ENCODE assay signal across 7 mouse cellular contexts in genomic region chr1:97688756-97689155, GRCm38 (mm10). TPM values are rescaled to one million over a fixed set of nuclear protein-coding genes. Genes with fewer than 3 reads are reported as not detected.
A peak's percentile ranks its signal among the peaks of the same experiment; 100 is the strongest.
DNase-seq lines count a peak whose midpoint lies in the region; ATAC-seq and TF ChIP-seq lines count a peak whose summit lies in the region.

No protein-coding gene starts in this region.

- no peak overlapping the region for H3K4me3 ChIP-seq in kidney, postnatal 0 days (replicated peaks; ENCODE audit: low read depth, low read length)
- no peak overlapping the region for H3K4me3 ChIP-seq in lung, postnatal 0 days (ENCODE audit: low read depth, low read length)
- no peak overlapping the region for H3K4me3 ChIP-seq in small intestine, adult 2 months (ENCODE audit: low read depth, low read length)

- no peak for TF ChIP-seq POLR2A in small intestine, adult 2 months (IDR thresholded peaks at IDR 0.05; ENCODE audit: low read depth, low read length)

- peak; percentile 92 for ATAC-seq in CD4-positive, CD25-positive, alpha-beta regulatory T cell, adult 4 months
- ATAC-seq in kidney, postnatal 0 days (replicated peaks; ENCODE audit: low FRiP score, low read depth): peak; percentile 63; the same call in 1 of the 2 replicates
- peak; percentile 57 for ATAC-seq in lung, postnatal 0 days

- peak; percentile 65 for DNase-seq in A20 (ENCODE audit: low read depth, low spot score)
- DNase-seq in c-Kit-positive CD71-positive TER-119-positive erythroid progenitor cells, embryonic 14.5 days (ENCODE audit: low spot score): peak; percentile 54
- DNase-seq in gastrocnemius, postnatal 14 days: peak; percentile 16
- DNase-seq in kidney, postnatal 0 days (ENCODE audit: low spot score): peak; percentile 59
- peak; percentile 54 for DNase-seq in lung, postnatal 0 days (ENCODE audit: low spot score)

- no peaks in the 10 kb centered on the region for H3K4me1 ChIP-seq in kidney, postnatal 0 days (replicated peaks; ENCODE audit: insufficient read depth, low read length)
- no peaks in the 10 kb centered on the region for H3K4me1 ChIP-seq in lung, postnatal 0 days (ENCODE audit: insufficient read depth, low read depth, low read length)
- no peaks in the 10 kb centered on the region for H3K4me1 ChIP-seq in small intestine, adult 2 months (ENCODE audit: control insufficient read depth, insufficient read depth, insufficient read length, low read length)

- peak; percentile 81 for TF ChIP-seq CTCF in kidney, postnatal 0 days (IDR thresholded peaks at IDR 0.05; ENCODE audit: low read depth)
- TF ChIP-seq CTCF in lung, postnatal 0 days (IDR thresholded peaks at IDR 0.05): peak; percentile 77
- TF ChIP-seq CTCF in small intestine, adult 2 months (IDR thresholded peaks at IDR 0.05; ENCODE audit: extremely low read depth, insufficient read length, insufficient replicate concordance, low read depth, low read length): peak; percentile 77; the same call in 1 of the 2 replicates

- 10% methylated on average over 3 of the region's 3 CpGs for WGBS in kidney, postnatal 0 days
- 9% methylated on average over 3 of the region's 3 CpGs for WGBS in lung, postnatal 0 days
- WGBS in small intestine, adult 2 months: 7% methylated on average over 3 of the region's 3 CpGs

- H3K27me3 ChIP-seq in kidney, postnatal 0 days (ENCODE audit: insufficient read depth, low read length): no peaks in the 10 kb centered on the region
- H3K27me3 ChIP-seq in lung, postnatal 0 days (replicated peaks; ENCODE audit: insufficient read depth, low read length): no peaks in the 10 kb centered on the region
- H3K27me3 ChIP-seq in small intestine, adult 2 months (ENCODE audit: control insufficient read depth, insufficient read depth, low read length): no peaks in the 10 kb centered on the region; the same call in 1 of the 2 replicates

- no peaks in the 10 kb centered on the region for H3K36me3 ChIP-seq in kidney, postnatal 0 days (ENCODE audit: insufficient read depth, low read length)
- H3K36me3 ChIP-seq in lung, postnatal 0 days (ENCODE audit: insufficient read depth, low read length): no peaks in the 10 kb centered on the region
- no peaks in the 10 kb centered on the region for H3K36me3 ChIP-seq in small intestine, adult 2 months (ENCODE audit: control insufficient read depth, insufficient read depth, low read length)

- no peaks in the 10 kb centered on the region for H3K9me3 ChIP-seq in kidney, postnatal 0 days (replicated peaks; ENCODE audit: low read length)
- no peaks in the 10 kb centered on the region for H3K9me3 ChIP-seq in lung, postnatal 0 days (ENCODE audit: low read length)

- no peak overlapping the region for H3K9ac ChIP-seq in kidney, postnatal 0 days (ENCODE audit: low read depth, low read length)
- no peak overlapping the region for H3K9ac ChIP-seq in lung, postnatal 0 days (replicated peaks; ENCODE audit: low read depth)

- H3K27ac ChIP-seq in kidney, postnatal 0 days: no peak overlapping the region
- no peak overlapping the region for H3K27ac ChIP-seq in lung, postnatal 0 days (ENCODE audit: low read length)
- H3K27ac ChIP-seq in small intestine, adult 2 months (ENCODE audit: insufficient read depth, low read depth, low read length): no peak overlapping the region

- intact Hi-C loops in gastrocnemius, postnatal 14 days (cut with DNase I; ENCODE audit: low total_unique reads): no loop called here

- no peak for TF ChIP-seq EP300 in lung, postnatal 0 days (IDR thresholded peaks at IDR 0.05)

- no peak overlapping the region for H3K4me2 ChIP-seq in kidney, postnatal 0 days (ENCODE audit: low read length)
- no peak overlapping the region for H3K4me2 ChIP-seq in lung, postnatal 0 days (replicated peaks; ENCODE audit: low read depth, low read length)

RNA-seq across cellular contexts. Expression of gene D1Ertd622e, which starts 26.9 kb away (rescaled TPM):
- 10 to 100 TPM; 15.2 to 16.1 TPM for polyA plus RNA-seq in CD4-positive, CD25-positive, alpha-beta regulatory T cell, adult 4 months (2017; shearing (Covaris generic))
- total RNA-seq in gastrocnemius, postnatal 14 days (2021): 10 to 100 TPM; 14.9 to 31.9 TPM
- 21.5 and 22.1 TPM in 2 replicates for polyA plus RNA-seq in kidney, postnatal 0 days (2015; fragmentation: Nextera tagmentation; extraction: Ambion mirVana)
- polyA plus RNA-seq in lung, postnatal 0 days (2015; fragmentation: Nextera tagmentation; extraction: Ambion mirVana): 13.2 and 15.4 TPM in 2 replicates
- polyA plus RNA-seq in small intestine, adult 2 months (2012; rRNA removed): 24.9 and 49.4 TPM in 2 replicates
